Mouse (Mus musculus): ENCODE results near the gene Slc35e3.
"Not testable (repeated sequence)": the region's sequence is repeated elsewhere in the genome, so short reads cannot be mapped to it uniquely, and the experiment has no call there.

Gene Slc35e3

DNA sequence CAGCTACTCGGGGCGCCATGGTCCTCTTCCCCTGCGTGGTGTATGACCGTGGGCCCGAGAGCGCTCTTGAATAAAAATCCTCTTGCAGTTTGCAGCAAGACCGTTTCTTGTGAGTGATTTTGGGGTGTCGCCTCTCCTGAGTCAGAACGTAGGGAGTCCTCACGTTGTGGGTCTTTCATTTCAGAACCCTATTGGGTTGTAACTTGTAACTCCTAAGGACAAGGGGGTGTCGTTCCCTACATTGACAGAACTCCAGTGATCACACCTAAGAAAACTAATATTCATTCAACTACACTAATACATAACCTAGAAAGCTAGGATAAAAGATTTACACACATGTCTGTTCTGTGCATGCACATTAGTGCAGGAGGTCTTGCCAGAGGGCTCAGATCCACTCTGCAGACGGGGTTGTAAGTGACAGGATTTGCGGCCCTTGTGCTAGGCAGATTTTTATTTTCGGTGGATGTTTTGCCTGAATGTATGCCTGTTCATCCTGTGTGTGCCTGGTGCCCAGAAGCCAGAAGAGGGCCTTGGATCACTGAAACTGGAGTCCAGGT, 3.7 kb upstream of the Slc35e3 start:
- no peak for DNase-seq (ENCODE audit: low spot score in 2 of 2)

DNA sequence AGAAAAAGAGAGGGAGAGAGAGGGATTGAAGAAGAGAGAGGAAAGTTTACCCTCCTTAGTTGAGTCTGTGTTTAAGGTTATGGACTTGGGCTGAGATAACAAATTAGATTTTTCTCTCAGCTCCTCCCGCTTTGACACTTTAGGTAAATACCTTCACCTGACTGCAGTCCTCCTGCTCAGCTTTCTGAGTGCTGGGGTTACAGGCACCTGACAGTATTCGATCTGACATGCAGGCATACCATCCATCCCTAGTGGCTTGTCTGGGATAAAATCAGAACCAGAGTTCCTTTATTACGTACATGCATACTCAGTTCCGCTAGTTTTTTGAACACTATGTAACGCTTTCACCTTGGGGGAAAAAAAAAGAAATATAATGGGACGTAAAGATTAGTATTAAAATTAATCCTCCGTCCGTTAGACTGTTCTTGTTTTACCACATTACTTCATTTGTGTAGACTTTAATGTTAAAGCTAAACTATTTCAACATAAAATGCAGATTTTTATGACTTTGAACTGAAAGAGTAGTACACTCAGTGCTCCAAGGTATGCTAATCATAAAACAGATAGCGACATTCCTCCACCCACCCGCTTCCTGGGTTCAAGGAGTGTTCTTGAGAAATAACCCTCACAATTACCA, 3.0 kb upstream of the Slc35e3 start:
- no peak for DNase-seq (ENCODE audit: low spot score in 2 of 2)

- no peak for DNase-seq (ENCODE audit: low spot score in 2 of 2)
Observed at GRCm38 (mm10) chr10:117748276-117749049, 2.3 kb upstream of the Slc35e3 start.

DNA sequence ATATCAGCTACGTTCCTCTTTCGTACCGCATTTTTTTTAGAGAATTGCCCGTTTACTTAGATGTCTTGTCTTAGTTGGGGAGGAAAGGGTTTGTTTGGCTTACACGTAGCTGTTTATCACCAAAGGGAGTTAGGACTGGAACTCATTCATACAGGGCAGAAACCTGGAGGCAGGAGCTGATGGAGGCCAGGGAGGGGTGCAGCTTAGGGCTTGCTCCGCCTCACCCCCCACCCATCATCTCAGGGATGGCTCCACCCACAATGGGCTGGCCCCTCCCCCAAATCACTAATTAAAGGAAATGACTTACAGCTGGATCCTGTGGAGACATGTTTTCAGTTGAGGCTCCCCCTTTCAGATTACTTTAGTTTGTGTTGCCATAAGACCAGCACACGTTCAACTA, 1.5 kb upstream of the Slc35e3 start:
- peak in 1 of 2 experiments; percentile 20 for DNase-seq (ENCODE audit: low spot score in 2 of 2)

DNA sequence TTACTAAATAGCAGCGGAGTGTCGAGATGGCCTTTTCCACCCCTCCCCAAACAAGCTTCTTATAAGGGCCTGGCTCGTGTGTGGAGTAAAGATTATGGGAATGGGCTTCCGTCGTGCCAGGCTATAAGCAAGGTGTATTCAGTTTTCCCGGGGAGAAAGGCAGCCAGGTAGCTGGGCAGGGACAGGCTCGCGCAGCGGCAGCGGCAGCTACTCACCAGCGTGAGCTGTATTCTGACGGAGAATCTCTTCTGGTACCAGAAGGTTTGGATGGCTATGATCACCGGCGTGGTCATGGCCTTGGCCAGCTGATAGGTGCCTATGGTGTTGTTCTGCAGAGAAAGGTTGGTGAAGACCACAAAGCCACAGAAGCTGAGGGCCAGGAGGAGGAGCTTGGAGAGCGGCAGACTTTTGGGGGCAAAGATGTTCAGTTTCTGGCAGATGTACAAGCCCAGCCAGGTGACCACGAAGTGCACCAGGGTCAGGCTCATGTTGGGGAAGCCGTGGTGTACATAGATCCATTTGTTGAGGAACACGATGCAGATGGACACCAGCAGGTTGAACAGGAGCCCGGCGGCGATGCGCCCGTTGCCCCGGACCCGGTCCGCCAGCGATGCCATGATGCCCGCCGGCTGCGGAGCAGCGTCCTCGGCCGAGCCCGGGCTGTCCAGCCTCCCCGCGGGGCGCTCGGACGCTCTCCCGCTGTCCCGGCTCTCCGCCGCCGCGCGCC, 432 bp downstream of the Slc35e3 start:
- peak in 1 of 2 experiments; percentile 7 for DNase-seq (ENCODE audit: low spot score in 2 of 2)

GRCm38 (mm10) chr10:117743917-117744316, 2.2 kb downstream of the Slc35e3 start:
- DNase-seq (ENCODE audit: low spot score in 2 of 2), result no peak

DNA sequence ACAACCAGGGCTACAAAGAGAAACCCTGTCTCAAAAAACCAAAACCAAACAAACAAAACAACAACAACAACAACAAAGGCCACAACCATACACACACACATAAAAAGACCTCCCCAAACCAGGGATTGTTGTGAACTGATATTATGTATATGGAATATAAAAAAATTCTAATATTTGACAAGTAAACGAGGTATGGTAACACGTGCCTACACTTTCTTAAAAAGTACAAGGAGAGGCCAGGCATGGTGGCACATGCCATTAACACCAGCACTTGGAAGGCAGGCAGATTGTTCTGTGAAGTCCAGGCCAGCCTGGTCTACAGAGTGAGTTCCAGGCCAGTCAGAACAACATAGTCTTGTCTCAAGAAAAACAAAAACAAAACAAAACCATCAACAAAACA, 3.0 kb downstream of the Slc35e3 start:
- no peak for DNase-seq (ENCODE audit: low spot score in 2 of 2)

DNA sequence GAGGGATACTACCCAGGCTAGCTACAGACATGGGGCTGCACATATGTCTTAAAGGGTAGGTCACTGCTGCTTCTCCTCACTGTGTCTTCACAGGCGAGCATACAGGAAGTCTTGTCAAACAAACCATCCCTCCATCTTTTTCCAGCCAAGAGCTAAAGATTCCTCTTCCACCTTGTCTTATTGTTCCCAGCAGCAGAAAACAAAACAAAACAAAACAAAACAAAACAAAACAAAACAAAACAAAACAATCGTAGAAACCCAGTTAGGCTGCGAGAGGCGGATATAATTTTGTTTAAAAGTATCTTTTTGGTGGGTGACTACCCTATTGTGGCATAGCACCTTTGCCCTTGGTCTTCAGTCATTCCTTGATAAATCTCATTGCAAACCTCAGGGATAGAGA, 3.5 kb downstream of the Slc35e3 start:
- no peak for DNase-seq (ENCODE audit: low spot score in 2 of 2)

DNA sequence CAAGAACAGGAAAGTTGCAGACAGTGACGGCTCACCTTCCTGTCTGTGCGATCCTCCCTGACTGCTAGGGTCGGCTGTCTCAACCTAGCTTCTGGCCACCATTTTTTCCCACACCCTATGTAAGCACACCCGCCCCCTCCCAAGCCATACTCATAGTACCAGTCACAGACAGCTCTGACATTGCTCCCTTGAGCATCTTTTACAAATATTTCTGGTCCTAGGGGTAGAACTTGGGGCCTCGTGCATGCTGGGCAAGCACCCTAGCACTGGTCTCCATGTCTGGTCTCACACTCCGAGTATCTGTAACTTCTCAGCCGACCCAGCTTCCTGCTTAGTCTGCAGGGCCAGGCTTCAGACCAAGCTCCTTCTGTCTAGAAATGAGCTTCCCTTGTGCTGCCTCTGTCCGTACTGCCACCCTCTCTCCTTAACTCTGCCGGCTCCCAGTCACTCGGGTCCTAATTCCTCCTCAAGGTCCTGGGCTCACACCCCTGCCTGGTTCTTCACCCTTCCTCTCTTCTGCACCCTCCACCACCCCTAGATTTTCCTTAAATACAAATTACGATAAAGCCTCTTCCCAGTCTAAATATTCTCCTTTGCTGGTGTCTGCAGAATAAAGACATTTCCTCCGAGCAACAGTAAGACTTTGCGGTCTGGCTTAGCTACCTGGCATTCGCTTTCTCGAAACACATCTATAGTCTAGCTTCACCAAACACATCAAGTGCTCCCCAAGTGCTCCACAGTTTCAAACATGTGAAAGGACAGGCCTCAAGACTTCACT, 4.3 kb downstream of the Slc35e3 start:
- DNase-seq (ENCODE audit: low spot score in 2 of 2), result no peak

GRCm38 (mm10) chr10:117740921-117741320, 5.2 kb downstream of the Slc35e3 start:
- DNase-seq (ENCODE audit: low spot score in 2 of 2), result no peak

GRCm38 (mm10) chr10:117740171-117740570, 6.0 kb downstream of the Slc35e3 start:
- DNase-seq (ENCODE audit: low spot score in 2 of 2), result no peak

GRCm38 (mm10) chr10:117739648-117739948, 6.6 kb downstream of the Slc35e3 start:
- DNase-seq (ENCODE audit: low spot score in 2 of 2), result no peak

DNA sequence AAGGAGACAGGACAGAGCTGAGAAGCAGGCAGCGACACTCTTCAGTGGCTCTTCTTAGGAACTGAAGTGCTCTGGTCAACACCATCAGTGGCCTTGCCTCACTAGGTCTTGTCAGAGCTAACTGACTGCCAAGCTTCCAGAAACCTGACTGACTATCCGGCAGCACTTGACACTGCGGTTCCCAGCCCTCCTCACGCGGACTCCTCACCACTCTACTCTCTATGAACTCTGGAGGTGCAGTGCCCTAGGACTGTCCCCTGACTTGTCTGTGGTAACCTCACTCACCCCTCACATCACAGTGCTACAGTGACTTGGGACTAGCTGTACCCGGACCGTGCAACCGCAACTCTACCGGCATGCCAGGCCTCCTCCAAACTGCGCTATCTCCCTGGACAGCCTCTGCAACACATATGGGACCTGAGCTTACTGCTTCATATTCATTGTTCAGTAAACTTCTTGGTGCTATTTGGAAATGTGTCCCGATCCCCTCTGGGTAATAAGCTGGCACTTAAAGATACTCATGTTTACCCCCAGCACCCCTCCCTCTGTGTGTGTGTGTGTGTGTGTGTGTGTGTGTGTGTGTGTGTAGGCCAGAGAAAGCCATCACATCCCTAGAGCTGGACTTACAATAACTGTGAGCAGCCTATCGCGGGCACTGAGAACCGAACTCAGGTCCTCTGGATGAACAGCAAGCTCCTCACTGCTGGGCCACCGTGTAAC, 7.1 kb downstream of the Slc35e3 start:
- DNase-seq (ENCODE audit: low spot score in 2 of 2), result no peak

GRCm38 (mm10) chr10:117738140-117738921, 7.8 kb downstream of the Slc35e3 start:
- no peak for DNase-seq (ENCODE audit: low spot score in 2 of 2)

GRCm38 (mm10) chr10:117737498-117737897, 8.7 kb downstream of the Slc35e3 start:
- not testable (repeated sequence) for DNase-seq (ENCODE audit: low spot score in 2 of 2)

DNA sequence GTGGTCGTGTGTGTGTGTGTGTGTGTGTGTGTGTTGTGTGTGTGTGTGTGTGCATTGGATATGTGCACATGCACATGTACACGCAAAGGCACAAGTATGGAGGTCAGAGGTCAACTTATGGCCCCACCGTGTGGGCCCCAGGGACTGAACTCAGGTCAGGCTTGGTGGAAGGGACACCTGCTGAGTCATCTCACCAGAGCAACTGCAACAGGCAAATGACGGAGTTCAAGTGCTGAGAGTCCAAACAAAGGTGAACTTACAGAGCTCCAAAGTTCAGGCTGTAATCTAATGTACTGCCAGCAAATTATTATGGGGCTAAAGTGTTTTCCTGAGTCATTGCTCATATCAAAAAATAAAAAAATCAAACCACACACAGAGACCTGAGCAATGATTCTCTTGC, 9.1 kb downstream of the Slc35e3 start:
- no peak for DNase-seq (ENCODE audit: low spot score in 2 of 2)

- DNase-seq (ENCODE audit: low spot score in 2 of 2), result no peak
Observed at GRCm38 (mm10) chr10:117736573-117736972, 9.6 kb downstream of the Slc35e3 start.

GRCm38 (mm10) chr10:117735396-117735795, 10.8 kb downstream of the Slc35e3 start:
- not testable (repeated sequence) for DNase-seq (ENCODE audit: low spot score in 2 of 2)

GRCm38 (mm10) chr10:117734104-117734852, 11.9 kb downstream of the Slc35e3 start:
- DNase-seq (ENCODE audit: low spot score in 2 of 2), result not testable (repeated sequence)

DNA sequence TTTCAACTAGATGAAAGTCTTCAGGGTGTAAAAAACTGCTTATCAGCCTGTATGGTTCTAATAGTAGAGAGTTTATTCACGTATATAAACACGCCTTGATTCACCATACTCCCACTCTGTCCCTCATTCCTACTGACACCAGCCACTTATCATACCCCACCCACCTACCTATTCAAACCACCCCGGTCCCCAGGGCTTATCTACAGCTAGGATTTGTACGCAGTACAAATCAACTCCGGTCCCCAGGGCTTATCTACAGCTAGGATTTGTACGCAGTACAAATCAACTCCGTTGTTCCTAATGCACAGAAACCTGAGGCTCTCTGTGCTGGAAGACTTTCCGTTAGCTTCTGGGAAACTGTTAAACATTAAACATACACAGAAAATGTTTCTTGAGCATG, 12.5 kb downstream of the Slc35e3 start:
- not testable (repeated sequence) for DNase-seq (ENCODE audit: low spot score in 2 of 2)
